18 mouse cellular contexts compared by ENCODE assay signal in genomic region chr2:9595236-9595850, GRCm38 (mm10).
A peak's percentile ranks its signal among the peaks of the same experiment; 100 is the strongest.
DNase-seq lines count a peak whose midpoint lies in the region.
"Had no signal": no experiment of that assay in that cellular context is flagged by ENCODE, and none has a peak within 500 bp of the region (broad histone marks: within the 10 kb centered on the region; RNA-seq: fewer than 3 reads in every experiment).

No protein-coding gene starts in this region.

- DNase-seq in CD4-positive helper T cell, adult 2 months (ENCODE audit: low read depth, low spot score): peak; percentile 77
- DNase-seq in T-cell, adult 2 months (ENCODE audit: low spot score): peak; percentile 21
- peak; percentile 64 to 83 for DNase-seq in thymus, adult 18-20 months
- DNase-seq in thymus, postnatal 25 days: peak; percentile 76
- no peak for DNase-seq in urinary bladder, postnatal 14 days (ENCODE audit: low spot score)
- no peak for DNase-seq in frontal cortex, postnatal 10 days (ENCODE audit: low spot score in 2 of 2)
- DNase-seq in c-Kit-positive CD71-positive TER-119-positive erythroid progenitor cells, embryonic 14.5 days (ENCODE audit: low spot score): no peak
- DNase-seq: adrenal gland, postnatal 14 days; cerebellum, adult 11-12 months; cerebellum, adult 9-11 months; gastrocnemius, adult 2 months; heart, postnatal 36 days; kidney, adult 18-20 months; kidney, postnatal 25 days; lung, postnatal 36 days; midbrain, embryonic 14.5 days; retina, postnatal 1 day; right cerebral cortex, postnatal 14 days had no signal

Comparison
In these comparisons a context has a peak if more than half of its experiments do, and no peak if none do; other contexts are left out.
1. DNase-seq: peak in CD4-positive helper T cell, adult 2 months (single experiment), T-cell, adult 2 months (single experiment), thymus, adult 18-20 months (2 of 2) and thymus, postnatal 25 days (single experiment); none in urinary bladder, postnatal 14 days (single experiment), frontal cortex, postnatal 10 days (0 of 2) and c-Kit-positive CD71-positive TER-119-positive erythroid progenitor cells, embryonic 14.5 days (single experiment).